In the genomic region with DNA sequence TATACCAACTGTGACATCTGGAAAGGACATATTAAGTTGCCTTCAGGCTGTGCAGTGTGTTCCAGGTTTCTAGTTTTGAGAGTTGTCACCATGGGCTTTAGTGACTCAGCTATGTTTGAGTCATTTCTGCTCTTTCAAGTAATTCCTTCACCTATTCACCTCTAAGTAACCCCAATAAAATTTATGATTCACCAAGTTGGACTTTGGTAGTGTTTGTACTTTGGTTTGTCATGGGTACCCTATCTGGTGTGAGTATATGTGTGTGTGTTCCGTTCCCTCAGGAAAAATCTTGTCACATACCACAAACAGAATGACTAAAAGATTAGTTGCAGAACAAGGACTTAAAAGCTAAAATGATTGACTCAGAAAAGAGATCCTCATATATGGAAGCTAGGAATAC, we compare ENCODE assay signal across 14 mouse cellular contexts.
"Had no signal": no experiment of that assay in that cellular context is flagged by ENCODE, and none has a peak within 500 bp of the region (broad histone marks: within the 10 kb centered on the region; RNA-seq: fewer than 3 reads in every experiment).

No protein-coding gene starts in this region.

- H3K36me3 ChIP-seq: liver, embryonic 13.5 days; midbrain, embryonic 12.5 days; midbrain, embryonic 15.5 days; neural tube, embryonic 12.5 days; neural tube, embryonic 15.5 days had no signal

- H3K4me1 ChIP-seq: liver, embryonic 13.5 days; midbrain, embryonic 12.5 days; midbrain, embryonic 15.5 days; neural tube, embryonic 12.5 days; neural tube, embryonic 15.5 days had no signal

- ATAC-seq: midbrain, embryonic 15.5 days had no signal

- H3K4me2 ChIP-seq: liver, embryonic 13.5 days; midbrain, embryonic 12.5 days; midbrain, embryonic 15.5 days; neural tube, embryonic 12.5 days; neural tube, embryonic 15.5 days had no signal

- H3K27me3 ChIP-seq: liver, embryonic 13.5 days; midbrain, embryonic 12.5 days; midbrain, embryonic 15.5 days; neural tube, embryonic 12.5 days; neural tube, embryonic 15.5 days had no signal

- H3K27ac ChIP-seq: kidney, postnatal 0 days; left cerebral cortex, adult 2 months; liver, embryonic 13.5 days; midbrain, embryonic 12.5 days; midbrain, embryonic 15.5 days; neural tube, embryonic 12.5 days; neural tube, embryonic 15.5 days had no signal

- H3K9me3 ChIP-seq: midbrain, embryonic 15.5 days; neural tube, embryonic 15.5 days had no signal

- H3K4me3 ChIP-seq: left cerebral cortex, adult 2 months; liver, embryonic 13.5 days; midbrain, embryonic 12.5 days; midbrain, embryonic 15.5 days; neural tube, embryonic 12.5 days; neural tube, embryonic 15.5 days had no signal

- H3K9ac ChIP-seq: liver, embryonic 13.5 days; midbrain, embryonic 12.5 days; midbrain, embryonic 15.5 days; neural tube, embryonic 12.5 days; neural tube, embryonic 15.5 days had no signal

- DNase-seq: kidney, adult 8-10 months; kidney, postnatal 36 days; layer of hippocampus, postnatal 36 days; liver, embryonic 13.5 days; lung, adult 2 months; lung, postnatal 14 days; lung, postnatal 4 days; thymus, postnatal 25 days had no signal
